ENCODE assay signal across 26 mouse cellular contexts in genomic region chr15:32839966-32840365, GRCm38 (mm10).
DNase-seq lines count a peak whose midpoint lies in the region; ATAC-seq and TF ChIP-seq lines count a peak whose summit lies in the region.
"Had no signal": no experiment of that assay in that cellular context is flagged by ENCODE, and none has a peak within 500 bp of the region (broad histone marks: within the 10 kb centered on the region; RNA-seq: fewer than 3 reads in every experiment).

No protein-coding gene starts in this region.

- no peak for TF ChIP-seq CTCF in hindbrain, postnatal 0 days (IDR thresholded peaks at IDR 0.05; ENCODE audit: low read depth)

- H3K27ac ChIP-seq in forebrain, embryonic 14.5 days (ENCODE audit: low read depth, low read length) = no peak overlapping the region
- no peak overlapping the region for H3K27ac ChIP-seq in forebrain, embryonic 11.5 days (ENCODE audit: low read depth, low read length)
- H3K27ac ChIP-seq in hindbrain, postnatal 0 days = no peak overlapping the region
- no peak overlapping the region for H3K27ac ChIP-seq in hindbrain, embryonic 13.5 days
- H3K27ac ChIP-seq in midbrain, embryonic 15.5 days = no peak overlapping the region
- H3K27ac ChIP-seq: forebrain, embryonic 12.5 days; limb, embryonic 15.5 days; liver, embryonic 14.5 days had no signal

- no peaks in the 10 kb centered on the region for H3K36me3 ChIP-seq in forebrain, embryonic 14.5 days (ENCODE audit: control insufficient read depth, insufficient read depth, low read length)
- no peaks in the 10 kb centered on the region for H3K36me3 ChIP-seq in forebrain, embryonic 11.5 days (ENCODE audit: control insufficient read depth, insufficient read depth, low read length)
- H3K36me3 ChIP-seq in hindbrain, postnatal 0 days (ENCODE audit: insufficient read depth, low read length) = no peaks in the 10 kb centered on the region
- H3K36me3 ChIP-seq in hindbrain, embryonic 13.5 days = no peaks in the 10 kb centered on the region
- no peaks in the 10 kb centered on the region for H3K36me3 ChIP-seq in midbrain, embryonic 15.5 days (replicated peaks)
- H3K36me3 ChIP-seq: forebrain, embryonic 12.5 days; limb, embryonic 15.5 days had no signal

- H3K4me2 ChIP-seq in forebrain, embryonic 14.5 days (ENCODE audit: low read length) = no peak overlapping the region
- no peak overlapping the region for H3K4me2 ChIP-seq in forebrain, embryonic 11.5 days (ENCODE audit: low read depth, low read length, severe bottlenecking)
- no peak overlapping the region for H3K4me2 ChIP-seq in hindbrain, postnatal 0 days (ENCODE audit: low read depth, low read length)
- no peak overlapping the region for H3K4me2 ChIP-seq in hindbrain, embryonic 13.5 days
- H3K4me2 ChIP-seq in midbrain, embryonic 15.5 days = no peak overlapping the region
- H3K4me2 ChIP-seq: forebrain, embryonic 12.5 days; heart, embryonic 11.5 days; limb, embryonic 15.5 days; lung, embryonic 14.5 days had no signal

- H3K4me1 ChIP-seq in forebrain, embryonic 14.5 days (ENCODE audit: control insufficient read depth, insufficient read depth, low read length) = no peaks in the 10 kb centered on the region
- H3K4me1 ChIP-seq in forebrain, embryonic 11.5 days (replicated peaks; ENCODE audit: control insufficient read depth, insufficient read depth, low read length) = no peaks in the 10 kb centered on the region
- H3K4me1 ChIP-seq in hindbrain, postnatal 0 days (ENCODE audit: insufficient read depth, low read length) = no peaks in the 10 kb centered on the region
- H3K4me1 ChIP-seq in hindbrain, embryonic 13.5 days (replicated peaks) = no peaks in the 10 kb centered on the region
- H3K4me1 ChIP-seq in midbrain, embryonic 15.5 days = no peaks in the 10 kb centered on the region
- H3K4me1 ChIP-seq: forebrain, embryonic 12.5 days; limb, embryonic 15.5 days; megakaryocyte, embryonic 14.5 days had no signal

- WGBS in forebrain, embryonic 14.5 days = 69% methylated on average over 1 of the region's 1 CpGs
- 86% methylated on average over 1 of the region's 1 CpGs for WGBS in forebrain, embryonic 11.5 days
- WGBS in hindbrain, postnatal 0 days = 60% methylated on average over 1 of the region's 1 CpGs
- 85% methylated on average over 1 of the region's 1 CpGs for WGBS in hindbrain, embryonic 13.5 days
- WGBS in midbrain, embryonic 15.5 days = 67% methylated on average over 1 of the region's 1 CpGs

- H3K27me3 ChIP-seq in forebrain, embryonic 14.5 days (replicated peaks; ENCODE audit: control insufficient read depth, insufficient read depth, low read length) = no peaks in the 10 kb centered on the region
- H3K27me3 ChIP-seq in forebrain, embryonic 11.5 days (ENCODE audit: control insufficient read depth, insufficient read depth, low read length) = no peaks in the 10 kb centered on the region
- no peaks in the 10 kb centered on the region for H3K27me3 ChIP-seq in hindbrain, postnatal 0 days (ENCODE audit: insufficient read depth, low read length)
- no peaks in the 10 kb centered on the region for H3K27me3 ChIP-seq in hindbrain, embryonic 13.5 days
- no peaks in the 10 kb centered on the region for H3K27me3 ChIP-seq in midbrain, embryonic 15.5 days (replicated peaks)
- H3K27me3 ChIP-seq: forebrain, embryonic 12.5 days; limb, embryonic 15.5 days; megakaryocyte, embryonic 14.5 days had no signal

- H3K4me3 ChIP-seq in forebrain, embryonic 14.5 days (ENCODE audit: low read depth, low read length) = no peak overlapping the region
- no peak overlapping the region for H3K4me3 ChIP-seq in forebrain, embryonic 11.5 days (ENCODE audit: low read depth, low read length)
- H3K4me3 ChIP-seq in hindbrain, postnatal 0 days (ENCODE audit: low read length) = no peak overlapping the region
- H3K4me3 ChIP-seq in hindbrain, embryonic 13.5 days = no peak overlapping the region
- no peak overlapping the region for H3K4me3 ChIP-seq in midbrain, embryonic 15.5 days
- H3K4me3 ChIP-seq: forebrain, embryonic 12.5 days; limb, embryonic 15.5 days; megakaryocyte, embryonic 14.5 days had no signal

- no peak overlapping the region for H3K9ac ChIP-seq in forebrain, embryonic 14.5 days (ENCODE audit: low read length)
- H3K9ac ChIP-seq in forebrain, embryonic 11.5 days (ENCODE audit: low read length) = no peak overlapping the region
- H3K9ac ChIP-seq in hindbrain, postnatal 0 days (replicated peaks; ENCODE audit: low read length) = no peak overlapping the region
- no peak overlapping the region for H3K9ac ChIP-seq in hindbrain, embryonic 13.5 days
- no peak overlapping the region for H3K9ac ChIP-seq in midbrain, embryonic 15.5 days
- H3K9ac ChIP-seq: forebrain, embryonic 12.5 days; limb, embryonic 15.5 days; liver, embryonic 14.5 days; lung, embryonic 14.5 days had no signal

- H3K9me3 ChIP-seq in forebrain, embryonic 14.5 days (replicated peaks; ENCODE audit: control insufficient read depth, low read length) = no peaks in the 10 kb centered on the region
- no peaks in the 10 kb centered on the region for H3K9me3 ChIP-seq in forebrain, embryonic 11.5 days (ENCODE audit: control insufficient read depth, low read length)
- no peaks in the 10 kb centered on the region for H3K9me3 ChIP-seq in hindbrain, postnatal 0 days (ENCODE audit: low read length)
- H3K9me3 ChIP-seq in hindbrain, embryonic 13.5 days = no peaks in the 10 kb centered on the region
- no peaks in the 10 kb centered on the region for H3K9me3 ChIP-seq in midbrain, embryonic 15.5 days
- H3K9me3 ChIP-seq: forebrain, embryonic 12.5 days; limb, embryonic 15.5 days had no signal

- no peak for ATAC-seq in forebrain, embryonic 14.5 days
- ATAC-seq in forebrain, embryonic 11.5 days (replicated peaks; ENCODE audit: low FRiP score) = no peak
- ATAC-seq in hindbrain, postnatal 0 days = peak; percentile 78
- no peak for ATAC-seq in hindbrain, embryonic 13.5 days (ENCODE audit: low FRiP score)
- ATAC-seq in midbrain, embryonic 15.5 days (replicated peaks) = peak; percentile 93
- ATAC-seq: CD4-positive, CD25-positive, alpha-beta regulatory T cell, adult 4 months; intestine, embryonic 16.5 days had no signal

- peak; percentile 3 for DNase-seq in forebrain, embryonic 14.5 days (ENCODE audit: low spot score)
- no peak for DNase-seq in forebrain, embryonic 11.5 days (ENCODE audit: low spot score)
- DNase-seq in hindbrain, postnatal 0 days (ENCODE audit: low spot score) = peak; percentile 41
- DNase-seq in brain, adult 2 months (ENCODE audit: low read depth, low spot score) = peak; percentile 15
- no peak for DNase-seq in adrenal gland, postnatal 10 days
- no peak for DNase-seq in yolk sac, embryonic 10.5 days (ENCODE audit: low spot score)
- DNase-seq: adrenal gland, postnatal 36 days; cerebellum, adult 18-20 months; cerebellum, postnatal 36 days; gastrocnemius, postnatal 14 days; heart, adult 11 months; kidney, postnatal 25 days; layer of hippocampus, postnatal 36 days; lung, embryonic 14.5 days; right cerebral cortex, adult 18-20 months; right cerebral cortex, postnatal 4 days; thymus, postnatal 25 days had no signal

Comparison
In these comparisons a context has a peak if more than half of its experiments do, and no peak if none do; other contexts are left out.
1. ATAC-seq: peak in hindbrain, postnatal 0 days (single experiment) and midbrain, embryonic 15.5 days (single experiment); none in forebrain, embryonic 14.5 days (single experiment), forebrain, embryonic 11.5 days (single experiment) and hindbrain, embryonic 13.5 days (single experiment).
2. DNase-seq: peak in forebrain, embryonic 14.5 days (single experiment), hindbrain, postnatal 0 days (single experiment) and brain, adult 2 months (single experiment); none in forebrain, embryonic 11.5 days (single experiment), adrenal gland, postnatal 10 days (single experiment) and yolk sac, embryonic 10.5 days (single experiment).